Mouse (Mus musculus) lung, postnatal 0 days (tissue): Measurements from ENCODE around the gene Hist1h2bc. TPM values are rescaled to one million over a fixed set of nuclear protein-coding genes. Genes with fewer than 3 reads are reported as not detected.

Experiments used
- ATAC-seq: fragments of 200-750 bp; cut with Nextera tagmentation; 2 replicates; pipeline ENCODE4 v1.8.0; 2017; ENCODE audit warnings: moderate library complexity
- DNase-seq: peaks from one replicate; pipeline ENCODE4 v3.0.0-alpha.2; 2016; ENCODE audit warnings: low spot score
- H3K27ac ChIP-seq: fragments of 300-500 bp; sonication (generic); 2 replicates; pipeline ENCODE4 v1.5.1; 2014; ENCODE audit warnings: antibody characterized with exemption, mild to moderate bottlenecking, low read length, mixed read lengths
- H3K27me3 ChIP-seq: fragments of 300-500 bp; sonication (generic); replicated peaks from 2 replicates; pipeline ENCODE4 v1.6.1; 2014; ENCODE audit warnings: low read length, mixed read lengths; ENCODE audit not compliant: insufficient read depth
- H3K36me3 ChIP-seq: fragments of 300-500 bp; sonication (generic); 2 replicates; pipeline ENCODE4 v1.6.1; 2014; ENCODE audit warnings: low read length, mixed read lengths; ENCODE audit not compliant: insufficient read depth
- H3K4me1 ChIP-seq: fragments of 300-500 bp; sonication (generic); 2 replicates; pipeline ENCODE4 v1.6.1; 2014; ENCODE audit warnings: antibody characterized with exemption, low read depth, low read length, mixed read lengths; ENCODE audit not compliant: insufficient read depth
- H3K4me2 ChIP-seq: fragments of 300-500 bp; sonication (generic); replicated peaks from 2 replicates; pipeline ENCODE4 v1.6.1; 2014; ENCODE audit warnings: low read depth, mild to moderate bottlenecking, low read length, moderate library complexity, mixed read lengths
- H3K4me3 ChIP-seq: fragments of 300-500 bp; sonication (generic); 2 replicates; pipeline ENCODE4 v1.5.1; 2014; ENCODE audit warnings: low read depth, low read length
- H3K9ac ChIP-seq: fragments of 300-500 bp; sonication (generic); replicated peaks from 2 replicates; pipeline ENCODE4 v1.6.1; 2014; ENCODE audit warnings: low read depth, mild to moderate bottlenecking
- H3K9me3 ChIP-seq: fragments of 300-500 bp; sonication (generic); 2 replicates; pipeline ENCODE4 v1.6.1; 2016; ENCODE audit warnings: low read length, mixed read lengths
- CTCF ChIP-seq: IDR thresholded peaks from 2 replicates; pipeline ENCODE4 v1.5.1; 2016; ENCODE audit warnings: antibody characterized with exemption, mild to moderate bottlenecking
- EP300 ChIP-seq: IDR thresholded peaks from 2 replicates; pipeline ENCODE4 v1.6.1; 2016; ENCODE audit warnings: antibody characterized with exemption, mild to moderate bottlenecking, control low read depth
- WGBS: fragments of 180-500 bp; shearing (Covaris S2); extraction: QIAGEN DNeasy Blood & Tissue Kit; methylation state at CpG from one replicate; pipeline ENCODE4 v1.1.7; 2014; 5-methylcytosine and 5-hydroxymethylcytosine counted together
- microRNA-seq: library from miRNA; unstranded; fragments of <30 nt; microRNA quantifications from one replicate; pipeline ENCODE4, GENCODE M21; 2016
- polyA plus RNA-seq: library from polyadenylated mRNA; unstranded; fragments of >200 nt; fragmentation: Nextera tagmentation; extraction: Ambion mirVana; gene quantifications from 2 replicates; pipeline ENCODE4 v1.2.1, GENCODE M21; 2015

The Hist1h2bc gene
- polyA plus RNA-seq, 1 experiment from 2014 or later = 69.5 TPM

- Histone ChIP-seq H3K4me1 (no peaks in the 10 kb centered on the region), H3K27ac (peak within 1 kb of the TSS; percentile 97), H3K9me3 (no peaks in the 10 kb centered on the region), H3K36me3 (no peaks in the 10 kb centered on the region), H3K4me3 (peak within 1 kb of the TSS; percentile 71), H3K4me2 (peak within 1 kb of the TSS; percentile 90), H3K27me3 (no peaks in the 10 kb centered on the region), H3K9ac (peak within 1 kb of the TSS; percentile 86)
- TF ChIP-seq CTCF (no peak; the same call in 1 of the 2 replicates), EP300 (no peak; the same call in 1 of the 2 replicates)
- DNase-seq (peak; percentile 96), ATAC-seq (peak; percentile 91)
- 2% methylated on average over 30 of the region's 38 CpGs for WGBS
Measured at GRCm38 (mm10) chr13:23738677-23739068, 54.7 kb downstream of the Hist1h2bc start, which contains the start of gene Hist1h1c. Hist1h1c (plus strand) TSS chr13:23738808.

- DNase-seq = peak; percentile 98
- Histone ChIP-seq H3K9ac (peak overlapping the region; percentile 86), H3K4me2 (peak overlapping the region; percentile 90), H3K27me3 (no peaks in the 10 kb centered on the region), H3K9me3 (no peaks in the 10 kb centered on the region), H3K36me3 (no peaks in the 10 kb centered on the region), H3K4me3 (peak overlapping the region; percentile 71), H3K4me1 (no peaks in the 10 kb centered on the region), H3K27ac (peak overlapping the region; percentile 97)
- peak; percentile 85 for ATAC-seq
- peak; percentile 59 for TF ChIP-seq EP300
- no peak; the same call in none of the 2 replicates for TF ChIP-seq CTCF
- WGBS = under 1% methylated on average over 39 of the region's 39 CpGs
Measured at GRCm38 (mm10) chr13:23739069-23739921, 55.3 kb downstream of the Hist1h2bc start.

GRCm38 (mm10) chr13:23739922-23740252 is 55.9 kb downstream of the Hist1h2bc start:
- 0% methylated on average over 14 of the region's 14 CpGs for WGBS
- TF ChIP-seq CTCF (no peak), EP300 (no peak)
- peak overlapping the region; percentile 97 for H3K27ac ChIP-seq
- H3K4me1 ChIP-seq = no peaks in the 10 kb centered on the region
- DNase-seq (no peak), ATAC-seq (no peak; the same call in 1 of the 2 replicates)
- H3K4me2 ChIP-seq = peak overlapping the region; percentile 90
- no peaks in the 10 kb centered on the region for H3K27me3 ChIP-seq
- no peaks in the 10 kb centered on the region for H3K9me3 ChIP-seq
- peak overlapping the region; percentile 86 for H3K9ac ChIP-seq
- H3K36me3 ChIP-seq = no peaks in the 10 kb centered on the region
- H3K4me3 ChIP-seq = peak overlapping the region; percentile 71

- no peaks in the 10 kb centered on the region for H3K27me3 ChIP-seq
- H3K4me1 ChIP-seq = no peaks in the 10 kb centered on the region
- no peak for DNase-seq
- no peaks in the 10 kb centered on the region for H3K9me3 ChIP-seq
- H3K4me2 ChIP-seq = peak overlapping the region; percentile 90
- WGBS = 17% methylated on average over 13 of the region's 13 CpGs
- H3K9ac ChIP-seq = peak overlapping the region; percentile 86
- TF ChIP-seq CTCF (no peak), EP300 (no peak)
- peak overlapping the region; percentile 97 for H3K27ac ChIP-seq
- ATAC-seq = no peak
- H3K4me3 ChIP-seq = peak overlapping the region; percentile 71
- H3K36me3 ChIP-seq = no peaks in the 10 kb centered on the region
Measured at GRCm38 (mm10) chr13:23740256-23740840, 56.3 kb downstream of the Hist1h2bc start.

- 55% methylated on average over 5 of the region's 5 CpGs for WGBS
- Histone ChIP-seq H3K27ac (no peak overlapping the region), H3K4me2 (peak overlapping the region; percentile 90), H3K36me3 (no peaks in the 10 kb centered on the region), H3K4me3 (peak overlapping the region; percentile 71; the same call in 1 of the 2 replicates), H3K27me3 (no peaks in the 10 kb centered on the region), H3K9ac (no peak overlapping the region), H3K4me1 (no peaks in the 10 kb centered on the region), H3K9me3 (no peaks in the 10 kb centered on the region)
- no peak for ATAC-seq
- DNase-seq = no peak
- TF ChIP-seq CTCF (no peak), EP300 (no peak)
Measured at GRCm38 (mm10) chr13:23740910-23741309, 56.9 kb downstream of the Hist1h2bc start.

- Histone ChIP-seq H3K9me3 (no peaks in the 10 kb centered on the region), H3K4me2 (no peak overlapping the region), H3K27ac (no peak overlapping the region), H3K9ac (no peak overlapping the region), H3K27me3 (no peaks in the 10 kb centered on the region), H3K36me3 (no peaks in the 10 kb centered on the region), H3K4me3 (no peak overlapping the region), H3K4me1 (no peaks in the 10 kb centered on the region)
- TF ChIP-seq CTCF = no peak
- TF ChIP-seq EP300 = no peak
- no peak for DNase-seq
- no peak for ATAC-seq
Measured at GRCm38 (mm10) chr13:23742007-23742406, 58.0 kb downstream of the Hist1h2bc start.

Small RNA genes lying within 50 kb of the gene (microRNA-seq; reads per million reads assigned to microRNA genes)
- not detected for gene Gm44350

Other genes starting within 250 kb of the Hist1h2bc start
- gene Btn1a1, start 218.3 kb upstream of the Hist1h2bc start, polyA plus RNA-seq = 0.14 and 0.21 TPM in 2 replicates
- 0.06 and 0.07 TPM in 2 replicates for gene Btn2a2, start 195.3 kb upstream of the Hist1h2bc start, polyA plus RNA-seq
- gene Hist1h4h, start 153.1 kb upstream of the Hist1h2bc start, polyA plus RNA-seq = 5.5 and 7.0 TPM in 2 replicates
- gene Hist1h2af, start 150.3 kb upstream of the Hist1h2bc start, polyA plus RNA-seq = 1.3 and 1.7 TPM in 2 replicates
- 0.30 and 0.80 TPM in 2 replicates for gene Hist1h3g, start 148.8 kb upstream of the Hist1h2bc start, polyA plus RNA-seq
- 0.12 TPM in 1 of 2 replicates, not detected in the other for gene Hist1h2bh, start 140.8 kb upstream of the Hist1h2bc start, polyA plus RNA-seq
- 0.32 and 0.33 TPM in 2 replicates for gene Hist1h3f, start 140.1 kb upstream of the Hist1h2bc start, polyA plus RNA-seq
- gene Hist1h4f, start 132.6 kb upstream of the Hist1h2bc start, polyA plus RNA-seq = 0.55 TPM in 1 of 2 replicates, not detected in the other
- 0.11 TPM in 2 replicates for gene Hist1h1d, start 130.9 kb upstream of the Hist1h2bc start, polyA plus RNA-seq
- gene Hist1h3e, start 121.8 kb upstream of the Hist1h2bc start, polyA plus RNA-seq = 1.6 and 1.7 TPM in 2 replicates
- gene Hist1h2ae, start 113.0 kb upstream of the Hist1h2bc start, polyA plus RNA-seq = 7.1 and 7.9 TPM in 2 replicates
- gene Hist1h2bg, start 112.8 kb upstream of the Hist1h2bc start, polyA plus RNA-seq = 1.3 and 1.9 TPM in 2 replicates
- 0.48 and 0.87 TPM in 2 replicates for gene Hist1h2bf, start 110.0 kb upstream of the Hist1h2bc start, polyA plus RNA-seq
- 0.49 and 0.57 TPM in 2 replicates for gene Hist1h2ad, start 109.8 kb upstream of the Hist1h2bc start, polyA plus RNA-seq
- gene Hist1h3d, start 108.4 kb upstream of the Hist1h2bc start, polyA plus RNA-seq = 0.62 and 1.3 TPM in 2 replicates
- gene Hist1h4d, start 102.6 kb upstream of the Hist1h2bc start, polyA plus RNA-seq = 31.4 and 36.9 TPM in 2 replicates
- gene Hist1h2be, start 63.1 kb upstream of the Hist1h2bc start, polyA plus RNA-seq = 0.44 and 0.86 TPM in 2 replicates
- 7.8 and 9.9 TPM in 2 replicates for gene Hist1h1e, start 61.6 kb upstream of the Hist1h2bc start, polyA plus RNA-seq
- 0.32 and 0.54 TPM in 2 replicates for gene Hist1h2ac, start 251 bp upstream of the Hist1h2bc start, polyA plus RNA-seq
- gene Hist1h1t, start 11.6 kb downstream of the Hist1h2bc start, polyA plus RNA-seq = 0.13 TPM in 1 of 2 replicates, not detected in the other
- gene Hist1h4c, start 14.3 kb downstream of the Hist1h2bc start, polyA plus RNA-seq = 3.7 and 3.9 TPM in 2 replicates
- gene Hfe, start 26.7 kb downstream of the Hist1h2bc start, polyA plus RNA-seq = 25.3 and 26.3 TPM in 2 replicates
- 38.9 and 43.3 TPM in 2 replicates for gene Hist1h1c, start 54.6 kb downstream of the Hist1h2bc start, polyA plus RNA-seq
- gene Hist1h3c, start 61.4 kb downstream of the Hist1h2bc start, polyA plus RNA-seq = 0.27 TPM in 1 of 2 replicates, not detected in the other
- 0.99 TPM in 1 of 2 replicates, not detected in the other for gene Hist1h2bb, start 62.5 kb downstream of the Hist1h2bc start, polyA plus RNA-seq
- 5.3 and 6.1 TPM in 2 replicates for gene Hist1h2ab, start 66.9 kb downstream of the Hist1h2bc start, polyA plus RNA-seq
- 2.6 and 3.0 TPM in 2 replicates for gene Hist1h3b, start 68.1 kb downstream of the Hist1h2bc start, polyA plus RNA-seq
- 0.57 and 0.73 TPM in 2 replicates for gene Hist1h4b, start 72.8 kb downstream of the Hist1h2bc start, polyA plus RNA-seq
- gene Hist1h4a, start 77.0 kb downstream of the Hist1h2bc start, polyA plus RNA-seq = 0.26 and 0.38 TPM in 2 replicates
- gene Hist1h3a, start 78.2 kb downstream of the Hist1h2bc start, polyA plus RNA-seq = 1.4 and 1.7 TPM in 2 replicates
- gene Hist1h1a, start 79.5 kb downstream of the Hist1h2bc start, polyA plus RNA-seq = 0.33 and 0.64 TPM in 2 replicates
- gene Trim38, start 85.7 kb downstream of the Hist1h2bc start, polyA plus RNA-seq = not detected in 2 replicates
- 1.4 and 3.4 TPM in 2 replicates for gene Slc17a2, start 122.8 kb downstream of the Hist1h2bc start, polyA plus RNA-seq
- gene Slc17a3, start 155.2 kb downstream of the Hist1h2bc start, polyA plus RNA-seq = not detected in 2 replicates
- not detected in 2 replicates for gene Slc17a1, start 183.6 kb downstream of the Hist1h2bc start, polyA plus RNA-seq
- gene Slc17a4, start 230.8 kb downstream of the Hist1h2bc start, polyA plus RNA-seq = not detected in 2 replicates
- not detected in 2 replicates for gene Hist1h2ba, start 250.0 kb downstream of the Hist1h2bc start, polyA plus RNA-seq